ENCODE assay signal across 26 mouse cellular contexts in the genomic region with DNA sequence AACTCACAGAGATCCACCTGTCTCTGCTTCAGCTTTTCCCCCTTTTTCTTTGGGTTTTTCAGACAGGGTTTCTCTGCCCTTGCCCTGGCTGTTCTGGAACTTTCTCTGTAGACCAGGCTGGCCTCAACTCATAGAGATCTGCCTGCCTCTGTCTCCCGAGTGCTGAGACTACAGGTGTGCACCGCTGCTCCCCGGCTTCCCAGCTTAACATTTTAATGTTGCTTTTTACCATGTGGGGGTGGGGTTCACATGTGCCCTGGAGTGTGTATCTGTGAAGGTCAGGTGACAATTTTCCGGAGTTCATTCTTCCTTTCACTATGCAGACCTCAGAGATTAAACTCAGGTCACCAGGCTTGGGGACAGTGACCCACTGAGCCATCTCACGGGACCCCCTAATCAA.
"Had no signal": no experiment of that assay in that cellular context is flagged by ENCODE, and none has a peak within 500 bp of the region (broad histone marks: within the 10 kb centered on the region; RNA-seq: fewer than 3 reads in every experiment).

No protein-coding gene starts in this region.

- DNase-seq: gastrocnemius, adult 2 months; gastrocnemius, postnatal 10 days; gastrocnemius, postnatal 25 days; heart, postnatal 10 days; heart, postnatal 4 days; kidney, adult 2 months; kidney, adult 9 months; kidney, postnatal 14 days; kidney, postnatal 36 days; layer of hippocampus, adult 9-11 months; layer of hippocampus, postnatal 36 days; left cerebral cortex, postnatal 4 days had no signal

- H3K9me3 ChIP-seq: hindbrain, embryonic 10.5 days; hindbrain, embryonic 12.5 days; intestine, embryonic 15.5 days; kidney, embryonic 15.5 days; limb, embryonic 13.5 days; limb, embryonic 15.5 days; liver, embryonic 12.5 days had no signal

- H3K36me3 ChIP-seq: intestine, embryonic 15.5 days had no signal

- H3K9ac ChIP-seq: hindbrain, embryonic 12.5 days; hindbrain, embryonic 14.5 days; intestine, embryonic 15.5 days; kidney, embryonic 15.5 days; limb, embryonic 13.5 days; limb, embryonic 15.5 days; liver, embryonic 12.5 days; liver, embryonic 14.5 days had no signal

- H3K4me2 ChIP-seq: heart, embryonic 11.5 days; hindbrain, embryonic 12.5 days; hindbrain, embryonic 14.5 days; intestine, embryonic 15.5 days; kidney, embryonic 15.5 days; limb, embryonic 13.5 days; limb, embryonic 15.5 days; liver, embryonic 12.5 days had no signal

- H3K27me3 ChIP-seq: hindbrain, embryonic 12.5 days; intestine, embryonic 15.5 days; kidney, embryonic 15.5 days; limb, embryonic 13.5 days; limb, embryonic 15.5 days; liver, embryonic 12.5 days had no signal

- H3K27ac ChIP-seq: gastrocnemius, adult 2 months; hindbrain, embryonic 10.5 days; hindbrain, embryonic 12.5 days; hindbrain, embryonic 14.5 days; intestine, embryonic 15.5 days; kidney, embryonic 15.5 days; kidney, postnatal 0 days; limb, embryonic 13.5 days; limb, embryonic 15.5 days; liver, embryonic 12.5 days; liver, embryonic 14.5 days had no signal

- ATAC-seq: hindbrain, embryonic 16.5 days; inflammation-experienced regulatory T-cells, adult 6 months; intestine, embryonic 15.5 days; intestine, postnatal 0 days; liver, embryonic 12.5 days had no signal

- H3K4me3 ChIP-seq: gastrocnemius, adult 2 months; hindbrain, embryonic 10.5 days; hindbrain, embryonic 12.5 days; intestine, embryonic 15.5 days; kidney, embryonic 15.5 days; limb, embryonic 13.5 days; limb, embryonic 15.5 days; liver, embryonic 12.5 days had no signal
